Mouse (Mus musculus) adrenal gland, adult 18-20 months (tissue): Measurements from ENCODE around the gene Iqce. TPM values are rescaled to one million over a fixed set of nuclear protein-coding genes. Genes with fewer than 3 reads are reported as not detected.

Experiments
- DNase-seq, 2 experiments: peaks; one replicate each; pipeline ENCODE4 v3.0.0; 2021 to 2022; ENCODE audit warnings: low spot score in 2 of 2
- long read RNA-seq, 2 experiments: library from polyadenylated mRNA; stranded (forward); transcript quantifications; one replicate each; pipeline ENCODE4 v2.0.0; 2021
- total RNA-seq, 2 experiments: library from RNA; stranded (reverse); gene quantifications; 1 replicate in 1 of 2; 2 replicates in 1 of 2; pipeline ENCODE4 v1.2.3; 2021

Gene Iqce
- 10 to 100 TPM; 11.4 to 14.3 TPM for total RNA-seq
- long read RNA-seq, experiment 1, full-length matches to known transcripts = 3 of 8 reads
- long read RNA-seq, experiment 1, partial matches to known transcripts = 4 of 8 reads
- long read RNA-seq, experiment 1, other reads (novel, unspliced or antisense) = 1 of 8 reads
- long read RNA-seq, experiment 2, partial matches to known transcripts = 2 of 5 reads
- long read RNA-seq, experiment 2, other reads (novel, unspliced or antisense) = 3 of 5 reads

DNA sequence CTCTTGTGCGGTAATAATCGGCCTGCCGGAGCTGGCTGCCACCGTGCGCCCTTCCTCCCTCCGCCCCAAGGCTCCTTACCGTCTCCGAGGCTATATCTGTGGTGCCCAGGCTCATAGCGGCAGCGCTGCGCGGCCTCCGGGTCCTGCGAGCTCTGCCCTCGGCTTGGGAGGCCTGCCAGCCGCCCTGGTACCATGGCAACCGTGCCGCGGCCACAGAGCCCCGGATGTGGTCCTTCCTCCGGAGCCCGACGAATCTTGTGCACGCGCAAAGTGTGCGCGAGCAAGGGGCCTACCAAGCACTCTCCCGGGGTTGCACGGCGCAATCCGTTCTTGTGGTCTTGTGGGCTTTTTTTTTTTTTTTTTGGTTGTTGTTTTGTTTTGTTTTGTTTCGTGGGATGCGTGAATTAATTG is at the start of gene Iqce:
TSS of gene Iqce (minus strand) at position 276 of the 411 bp plus-strand sequence.
- DNase-seq = peak; percentile 94 to 96

DNA sequence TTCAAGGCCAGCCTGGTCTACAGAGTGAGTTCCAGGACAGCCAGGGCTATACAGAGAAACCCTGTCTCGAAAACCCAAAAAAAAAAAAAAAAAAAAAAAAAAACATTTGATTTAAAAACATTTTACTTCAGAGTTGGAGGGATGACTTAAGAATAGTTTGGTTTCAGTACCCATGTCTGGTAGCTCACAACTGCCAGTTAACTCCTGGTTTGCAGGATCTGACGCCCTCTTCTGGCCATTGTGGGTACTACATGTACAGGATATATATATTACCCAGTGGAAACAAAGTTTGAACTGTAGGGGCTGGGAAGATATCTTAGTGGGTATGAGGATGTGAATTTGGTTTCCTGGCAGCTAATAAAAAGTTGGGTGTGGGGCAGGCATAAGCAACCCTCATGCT is 48.7 kb upstream of the Iqce start:
- no peak for DNase-seq

DNA sequence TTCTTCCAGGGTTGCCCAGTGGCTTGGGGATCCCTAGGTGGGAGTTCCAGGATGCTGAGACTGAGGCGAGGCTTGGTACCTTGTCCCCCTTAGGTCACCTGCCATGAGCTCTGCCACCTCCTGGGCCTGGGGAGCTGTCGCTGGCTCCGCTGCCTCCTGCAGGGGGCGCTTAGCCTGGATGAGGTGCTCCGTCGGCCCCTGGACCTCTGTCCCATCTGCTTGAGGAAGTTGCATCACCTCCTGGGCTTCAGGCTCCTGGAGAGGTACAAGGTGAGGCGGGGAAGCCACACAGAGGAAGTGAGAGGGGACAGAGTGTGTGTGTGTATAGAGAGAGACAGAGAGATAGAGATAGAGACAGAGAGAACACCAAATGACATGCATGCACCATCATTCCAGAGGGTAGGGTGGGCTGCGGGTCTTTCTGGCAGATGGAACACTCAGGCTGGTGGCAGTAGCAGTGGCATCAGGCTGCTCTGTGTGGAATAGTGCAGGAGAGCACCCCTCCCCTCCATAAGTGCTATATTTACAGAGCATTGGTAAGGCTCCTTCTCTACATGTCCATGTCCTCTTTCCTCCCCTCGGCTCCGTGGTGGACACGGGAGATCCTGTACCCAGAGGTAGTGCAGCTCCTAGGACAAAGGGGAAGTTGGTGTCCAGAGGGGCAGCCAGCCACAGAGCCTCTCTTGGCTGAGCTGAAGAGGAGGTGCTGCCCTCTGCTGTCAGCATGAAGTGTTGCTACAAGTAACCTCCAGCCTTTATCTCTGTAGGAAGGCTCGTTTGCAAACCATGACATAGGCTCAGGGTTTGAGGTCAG is 47.1 kb upstream of the Iqce start:
- peak; percentile 69 to 76 for DNase-seq

- no peak for DNase-seq
These were observed 46.2 kb upstream of the Iqce start for GRCm38 (mm10) chr5:140748425-140748824.

GRCm38 (mm10) chr5:140743706-140744131 is 41.5 kb upstream of the Iqce start:
- no peak for DNase-seq

DNA sequence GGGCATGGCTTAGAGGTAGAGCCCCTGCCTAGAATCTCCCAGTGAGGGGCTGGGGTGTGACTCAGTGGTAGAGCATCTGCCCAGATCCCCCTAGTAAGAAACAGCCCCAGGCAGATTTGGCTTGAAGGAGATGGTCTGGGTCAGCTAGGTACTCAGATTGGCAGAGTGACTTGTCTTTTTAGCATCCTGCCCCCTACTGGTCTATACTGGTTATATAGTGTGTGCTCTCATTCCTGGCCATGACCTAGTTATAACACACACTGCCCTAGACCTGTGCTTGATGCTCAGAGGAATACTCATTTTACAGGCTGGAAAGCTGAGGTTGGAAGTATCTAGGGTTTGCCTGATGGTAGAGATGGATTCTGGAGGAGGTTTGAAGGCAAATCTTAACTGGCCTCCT is 39.7 kb upstream of the Iqce start:
- no peak for DNase-seq

DNA sequence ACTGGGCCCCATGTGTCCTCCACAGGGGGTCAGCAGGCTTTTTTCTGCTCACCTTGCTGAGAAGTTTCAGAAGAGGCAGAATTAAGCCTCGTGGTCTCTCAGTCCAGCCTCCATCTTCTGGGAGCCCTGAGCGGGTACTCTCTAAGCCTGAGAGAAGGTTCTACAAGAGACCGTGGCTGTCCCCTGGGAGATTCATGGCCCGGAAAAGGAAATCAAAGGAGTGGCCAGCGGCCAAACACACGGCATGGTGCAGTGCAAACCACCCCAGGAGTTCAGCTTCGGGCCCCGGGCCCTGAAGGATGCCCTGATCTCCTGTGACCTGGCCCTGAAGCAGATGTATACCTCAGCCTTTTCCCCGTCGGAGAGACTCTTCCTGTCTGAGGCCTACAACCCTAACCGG is 38.9 kb upstream of the Iqce start:
- no peak for DNase-seq

GRCm38 (mm10) chr5:140739813-140740212 is 37.6 kb upstream of the Iqce start:
- no peak for DNase-seq

DNA sequence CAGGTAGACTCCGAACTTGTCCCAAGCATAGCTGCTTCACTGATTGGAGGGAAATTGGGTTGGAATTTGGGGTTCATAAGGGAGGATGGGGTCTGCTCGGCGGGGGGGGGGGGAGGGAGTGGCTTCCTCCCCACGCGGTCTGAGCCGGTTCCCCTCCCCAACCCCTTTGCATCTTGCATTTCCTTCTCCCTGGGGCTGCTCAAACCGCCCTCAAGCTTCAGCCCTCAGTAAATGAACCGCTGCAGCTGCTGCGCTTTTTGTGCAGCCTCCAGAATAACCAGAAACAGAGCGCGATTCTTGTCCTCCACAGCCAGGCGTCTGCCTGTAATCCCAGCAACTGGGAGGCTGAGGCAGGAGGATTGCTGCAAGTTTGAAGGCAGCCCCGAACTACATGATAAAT is 34.0 kb upstream of the Iqce start:
- no peak for DNase-seq

DNA sequence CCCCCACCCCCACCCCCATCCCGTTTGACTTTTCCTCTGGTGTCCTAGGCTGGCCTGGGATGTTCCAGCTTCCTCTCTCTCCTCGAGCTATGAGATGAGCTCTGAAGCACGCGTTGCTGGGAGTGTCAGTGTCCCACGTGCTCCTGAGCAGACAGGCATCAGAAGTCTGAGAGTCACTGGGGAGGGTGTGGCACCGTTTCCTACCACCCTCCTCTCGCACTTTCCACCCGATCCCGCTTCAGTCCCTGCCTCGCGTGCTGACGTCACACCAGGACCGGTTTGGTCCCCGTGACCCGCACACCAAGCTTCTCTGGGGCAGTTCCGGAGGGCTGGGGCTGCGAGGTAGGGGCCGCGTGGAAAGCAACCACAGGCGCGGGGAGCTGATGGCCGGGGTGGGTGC is 33.1 kb upstream of the Iqce start:
- DNase-seq = no peak

DNA sequence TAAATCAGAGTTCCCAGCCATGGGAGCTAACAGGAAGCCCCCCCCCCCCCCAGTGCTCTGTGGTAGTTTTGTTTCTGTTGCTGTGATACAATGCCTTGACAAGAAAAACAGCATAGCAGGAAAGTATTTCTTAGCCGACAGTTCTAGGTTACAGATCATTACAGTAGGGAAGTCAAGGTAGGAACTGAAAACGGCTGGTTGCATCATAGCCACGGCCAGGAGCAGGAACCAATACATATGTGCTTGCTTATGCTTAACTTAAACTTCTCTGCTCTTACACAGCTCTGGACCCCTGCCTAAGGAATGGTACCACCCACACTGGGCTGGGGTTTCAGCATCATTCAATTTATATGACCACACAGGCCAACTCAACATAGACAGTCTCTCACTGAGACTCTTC is 31.2 kb upstream of the Iqce start:
- DNase-seq = no peak

- no peak for DNase-seq
These were observed 30.0 kb upstream of the Iqce start for GRCm38 (mm10) chr5:140732195-140732594.

- no peak for DNase-seq
These were observed 29.0 kb upstream of the Iqce start for GRCm38 (mm10) chr5:140731040-140731797.

DNA sequence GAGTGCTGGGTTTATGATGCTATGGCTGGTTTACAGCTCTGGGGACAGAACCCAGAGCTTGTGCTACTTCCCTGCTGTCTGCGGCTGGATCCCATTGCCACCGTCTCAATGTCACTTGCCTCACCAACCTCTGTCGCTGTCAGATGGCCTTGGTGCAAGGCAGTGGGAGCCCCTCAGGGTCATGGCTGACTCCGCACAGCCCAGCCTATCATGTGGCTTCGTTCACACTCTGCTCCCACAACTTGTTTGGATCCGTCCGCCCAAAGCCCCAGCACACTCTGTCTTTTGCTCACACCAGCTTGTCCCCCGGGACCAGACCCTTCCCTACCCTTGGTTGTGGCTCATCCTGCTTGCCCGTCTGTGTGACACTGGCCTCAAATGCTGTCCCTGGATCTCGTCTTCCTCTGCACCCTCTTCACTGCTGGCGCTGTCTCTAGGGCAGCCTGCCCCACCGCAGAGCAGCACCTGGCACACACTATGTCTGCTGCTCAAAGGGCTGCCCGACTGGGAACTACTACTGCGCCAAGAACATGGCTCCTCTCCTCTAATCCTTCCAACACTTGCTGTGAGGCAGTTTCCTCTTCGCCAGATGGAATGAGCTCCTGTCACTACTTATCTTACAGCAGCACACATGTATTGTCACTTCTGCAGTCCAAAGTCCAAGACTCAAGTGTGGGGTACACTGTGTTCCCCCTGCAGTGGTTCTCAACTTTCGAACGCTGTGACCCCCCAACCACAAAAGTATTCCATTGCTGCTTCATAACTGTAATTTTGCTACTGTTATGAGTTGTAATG is 25.0 kb upstream of the Iqce start:
- peak in 1 of 2 experiments; percentile 49 for DNase-seq

GRCm38 (mm10) chr5:140726062-140726839 is 24.1 kb upstream of the Iqce start:
- DNase-seq = no peak

GRCm38 (mm10) chr5:140723822-140724221 is 21.6 kb upstream of the Iqce start, which contains the start of gene Amz1:
Amz1 (plus strand) TSS chr5:140724127.
- DNase-seq = no peak

DNA sequence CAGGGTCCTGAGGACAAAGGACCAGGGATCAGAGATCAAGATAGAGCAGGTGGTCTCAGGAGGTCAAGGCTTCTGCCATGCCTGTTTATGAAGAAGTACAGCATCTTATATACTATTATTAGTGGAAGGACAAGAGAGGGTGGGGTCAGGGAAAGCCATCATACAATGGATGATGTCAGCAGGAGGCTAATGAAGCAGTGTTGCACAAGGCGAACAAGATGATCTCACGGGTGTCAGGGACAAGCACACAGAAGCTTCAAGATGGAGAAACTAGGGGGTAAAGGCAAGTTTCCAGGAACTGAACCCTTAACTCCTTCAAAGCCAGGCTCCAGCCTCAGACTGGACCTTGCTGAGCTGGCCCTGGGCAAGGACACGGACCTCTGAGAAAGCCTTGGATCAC is 19.9 kb upstream of the Iqce start:
- DNase-seq = no peak

DNA sequence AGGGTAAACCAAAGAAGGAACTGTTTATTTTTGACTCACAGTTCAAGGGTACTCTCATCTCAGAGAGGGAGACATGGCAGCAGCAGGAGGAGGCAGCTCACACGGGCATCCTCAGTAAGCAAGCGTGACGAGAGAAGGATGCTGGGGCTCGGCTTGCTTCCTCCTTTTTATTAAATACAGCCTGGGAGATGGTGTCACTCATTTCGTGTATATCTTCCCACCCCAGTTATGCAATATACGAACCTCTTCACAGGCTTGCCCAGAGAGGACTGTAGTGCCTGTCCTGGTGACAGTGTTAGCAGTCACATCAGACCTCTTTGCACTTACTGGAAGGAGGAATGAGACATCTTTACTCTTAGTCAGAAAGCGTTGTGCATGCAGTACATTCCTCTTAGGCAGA is 18.6 kb upstream of the Iqce start:
- DNase-seq = no peak

DNA sequence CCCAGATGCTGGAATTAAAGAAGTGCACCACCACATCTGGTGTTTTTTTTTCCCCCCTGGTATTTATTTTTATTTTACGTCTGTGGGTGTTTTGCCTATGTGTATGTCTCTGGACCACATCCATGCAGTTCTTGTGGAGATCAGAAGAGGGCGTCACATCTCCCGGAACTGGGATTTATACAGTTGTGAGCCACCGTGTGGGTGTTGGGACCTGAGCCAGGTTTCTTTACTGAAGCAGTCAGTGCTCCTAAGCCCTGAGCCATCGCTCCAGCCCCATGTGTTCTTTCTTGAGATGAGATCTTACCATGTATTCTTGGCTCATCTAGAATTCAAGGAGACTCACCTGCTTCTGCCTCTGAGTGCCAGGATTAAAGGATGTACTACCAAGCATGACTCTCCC is 8.9 kb upstream of the Iqce start:
- DNase-seq = no peak

DNA sequence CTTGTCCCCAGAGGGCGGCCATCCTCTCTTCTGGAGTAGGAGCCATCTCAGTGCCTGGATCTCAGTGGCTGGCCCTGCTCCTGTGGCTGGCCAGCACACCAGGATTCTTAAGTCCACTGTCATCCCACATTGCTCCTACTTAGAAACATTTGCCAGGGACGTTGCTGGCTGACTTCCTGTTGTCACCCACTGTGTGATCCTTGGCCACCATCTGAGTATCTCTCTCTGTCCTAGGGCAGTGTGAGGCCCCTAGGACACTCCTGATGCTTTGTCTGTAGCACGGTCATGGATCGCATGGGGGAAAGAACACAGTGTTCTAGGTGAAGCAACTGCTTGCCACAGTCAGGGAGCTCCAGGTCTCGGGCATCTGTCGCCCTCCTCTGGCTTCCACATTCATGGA is 8.1 kb upstream of the Iqce start:
- DNase-seq = no peak
